Mouse (Mus musculus) forebrain, embryonic 13.5 days (tissue): Measurements from ENCODE around the gene Arl6ip5. TPM values are rescaled to one million over a fixed set of nuclear protein-coding genes. Genes with fewer than 3 reads are reported as not detected.

Experiments
- ATAC-seq: fragments of 200-750 bp; cut with Nextera tagmentation; 2 replicates; pipeline ENCODE4 v1.8.0; 2017
- H3K27ac ChIP-seq: fragments of 300-500 bp; sonication (generic); 2 replicates; pipeline ENCODE4 v1.5.1; 2015; ENCODE audit warnings: inconsistent platforms, mild to moderate bottlenecking, moderate library complexity
- H3K27me3 ChIP-seq: fragments of 300-500 bp; sonication (generic); 2 replicates; pipeline ENCODE4 v1.6.1; 2015; ENCODE audit warnings: mild to moderate bottlenecking, inconsistent platforms
- H3K36me3 ChIP-seq: fragments of 300-500 bp; sonication (generic); 2 replicates; pipeline ENCODE4 v1.6.1; 2015; ENCODE audit warnings: mild to moderate bottlenecking, inconsistent platforms; ENCODE audit not compliant: poor library complexity, severe bottlenecking
- H3K4me1 ChIP-seq: fragments of 300-500 bp; sonication (generic); 2 replicates; pipeline ENCODE4 v1.6.1; 2015; ENCODE audit warnings: inconsistent platforms
- H3K4me2 ChIP-seq: fragments of 300-500 bp; sonication (generic); 2 replicates; pipeline ENCODE4 v1.6.1; 2015; ENCODE audit warnings: inconsistent platforms, mild to moderate bottlenecking, moderate library complexity
- H3K4me3 ChIP-seq: fragments of 300-500 bp; sonication (generic); 2 replicates; pipeline ENCODE4 v1.5.1; 2015; ENCODE audit warnings: mild to moderate bottlenecking, inconsistent platforms
- H3K9ac ChIP-seq: fragments of 300-500 bp; sonication (generic); 2 replicates; pipeline ENCODE4 v1.6.1; 2015; ENCODE audit warnings: mild to moderate bottlenecking, inconsistent platforms
- H3K9me3 ChIP-seq: fragments of 300-500 bp; sonication (generic); replicated peaks from 2 replicates; pipeline ENCODE4 v1.6.1; 2016; ENCODE audit warnings: inconsistent platforms
- WGBS: fragments of 180-500 bp; shearing (Covaris S2); methylation state at CpG from one replicate; pipeline ENCODE4 v1.1.7; 2015; 5-methylcytosine and 5-hydroxymethylcytosine counted together
- polyA plus RNA-seq: library from polyadenylated mRNA; unstranded; fragments of >200 nt; fragmentation: Nextera tagmentation; extraction: Ambion mirVana; gene quantifications from 2 replicates; pipeline ENCODE4 v1.2.1, GENCODE M21; 2015

The Arl6ip5 gene
- polyA plus RNA-seq, 1 experiment from 2014 or later: 83.9 TPM

DNA sequence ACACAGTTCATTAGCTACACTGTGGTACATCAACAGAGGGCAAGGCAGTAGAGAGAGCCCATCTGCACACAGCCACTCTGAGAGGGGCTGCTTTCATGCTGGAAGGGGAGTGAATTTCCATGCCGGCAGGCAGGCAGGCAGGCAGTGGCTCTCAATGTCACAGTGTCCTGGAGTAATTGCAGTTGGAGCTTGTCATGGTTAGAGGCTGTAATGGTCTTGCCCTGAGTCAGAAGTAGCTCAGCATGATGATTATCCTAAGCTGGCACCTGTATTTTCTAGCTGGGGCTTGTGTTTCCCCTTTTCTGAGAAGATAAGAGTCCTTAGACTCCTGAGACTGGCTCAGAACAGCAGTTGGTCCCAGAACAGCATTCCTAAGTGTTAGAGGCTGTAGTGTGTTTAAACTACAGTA, 15.6 kb downstream of the Arl6ip5 start:
- Histone ChIP-seq H3K4me2 (no peak overlapping the region), H3K36me3 (peaks cover 27% of the 10 kb centered on the region), H3K4me1 (peaks cover 21% of the 10 kb centered on the region), H3K9ac (peak overlapping the region; percentile 17; the same call in 1 of the 2 replicates), H3K27ac (peak overlapping the region; percentile 55), H3K4me3 (no peak overlapping the region), H3K27me3 (no peaks in the 10 kb centered on the region), H3K9me3 (no peaks in the 10 kb centered on the region)
- no peak for ATAC-seq
- 23% methylated on average over 1 of the region's 1 CpGs for WGBS

GRCm38 (mm10) chr6:97227067-97227847, 16.8 kb downstream of the Arl6ip5 start:
- Histone ChIP-seq H3K4me3 (no peak overlapping the region), H3K4me1 (peaks cover 10% of the 10 kb centered on the region), H3K36me3 (peaks cover 36% of the 10 kb centered on the region), H3K27me3 (no peaks in the 10 kb centered on the region), H3K9me3 (no peaks in the 10 kb centered on the region), H3K27ac (no peak overlapping the region), H3K4me2 (no peak overlapping the region), H3K9ac (no peak overlapping the region)
- no peak for ATAC-seq
- 97% methylated on average over 9 of the region's 9 CpGs for WGBS

GRCm38 (mm10) chr6:97234911-97235668, 24.6 kb downstream of the Arl6ip5 start:
- H3K27ac ChIP-seq: no peak overlapping the region
- H3K36me3 ChIP-seq: peaks cover 42% of the 10 kb centered on the region
- no peaks in the 10 kb centered on the region for H3K9me3 ChIP-seq
- no peak overlapping the region for H3K4me2 ChIP-seq
- WGBS: 92% methylated on average over 7 of the region's 7 CpGs
- H3K9ac ChIP-seq: no peak overlapping the region
- no peaks in the 10 kb centered on the region for H3K27me3 ChIP-seq
- H3K4me3 ChIP-seq: no peak overlapping the region
- H3K4me1 ChIP-seq: no peaks in the 10 kb centered on the region
- ATAC-seq: no peak

DNA sequence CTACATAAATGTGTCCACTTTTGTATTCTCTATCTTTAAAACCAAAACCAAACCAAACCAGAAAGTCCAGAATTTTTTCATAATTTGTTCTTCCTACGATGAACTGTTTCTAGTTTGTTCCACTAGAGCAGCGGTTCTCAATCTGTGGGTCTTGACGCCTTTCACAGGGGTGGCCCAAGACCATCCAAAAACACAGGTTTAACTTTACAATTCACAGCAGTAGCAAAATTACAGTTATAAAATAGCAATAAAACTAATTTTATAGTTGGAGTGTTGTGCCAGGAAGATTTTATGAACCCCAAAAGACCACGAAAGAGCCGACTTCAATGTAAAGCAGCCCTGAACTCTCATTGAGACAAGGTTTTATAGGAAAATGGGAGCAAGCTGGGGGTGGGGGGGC, 25.6 kb downstream of the Arl6ip5 start:
- H3K9me3 ChIP-seq: no peaks in the 10 kb centered on the region
- no peaks in the 10 kb centered on the region for H3K27me3 ChIP-seq
- H3K27ac ChIP-seq: no peak overlapping the region
- no peak overlapping the region for H3K4me3 ChIP-seq
- H3K9ac ChIP-seq: no peak overlapping the region
- H3K36me3 ChIP-seq: peaks cover 34% of the 10 kb centered on the region
- 97% methylated on average over 5 of the region's 5 CpGs for WGBS
- no peak overlapping the region for H3K4me2 ChIP-seq
- no peaks in the 10 kb centered on the region for H3K4me1 ChIP-seq
- no peak for ATAC-seq

DNA sequence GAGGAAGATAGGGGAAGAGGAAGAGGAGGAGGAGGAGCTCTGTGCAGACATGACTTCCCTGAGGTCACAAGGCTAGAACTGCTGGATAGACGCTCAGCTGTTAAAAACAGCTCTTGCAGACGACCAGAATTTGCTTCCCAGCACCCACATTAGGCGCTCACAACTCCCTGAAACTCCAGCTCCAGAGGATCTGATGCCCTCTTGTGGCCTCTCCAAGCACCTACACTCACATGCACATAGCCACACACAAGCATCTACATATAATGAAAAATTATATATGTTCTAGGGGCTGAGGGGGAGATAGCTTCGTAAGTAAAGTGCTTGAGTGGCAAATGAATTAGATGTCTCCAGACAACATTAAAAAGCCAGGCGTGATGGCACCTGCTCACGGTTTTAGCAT, 28.9 kb downstream of the Arl6ip5 start:
- no peaks in the 10 kb centered on the region for H3K4me1 ChIP-seq
- H3K9ac ChIP-seq: no peak overlapping the region
- H3K27ac ChIP-seq: no peak overlapping the region
- ATAC-seq: no peak
- no peaks in the 10 kb centered on the region for H3K27me3 ChIP-seq
- H3K4me2 ChIP-seq: no peak overlapping the region
- no peaks in the 10 kb centered on the region for H3K9me3 ChIP-seq
- no peak overlapping the region for H3K4me3 ChIP-seq
- H3K36me3 ChIP-seq: peaks cover 10% of the 10 kb centered on the region; the same call in 1 of the 2 replicates
- WGBS: 94% methylated on average over 6 of the region's 6 CpGs

GRCm38 (mm10) chr6:97240092-97240491, 29.6 kb downstream of the Arl6ip5 start:
- H3K36me3 ChIP-seq: 0 out of 2 replicates have a peak, but pooled peaks cover 3% of the 10 kb centered on the region
- no peaks in the 10 kb centered on the region for H3K4me1 ChIP-seq
- no peak overlapping the region for H3K4me3 ChIP-seq
- WGBS: 86% methylated on average over 5 of the region's 5 CpGs
- H3K27ac ChIP-seq: no peak overlapping the region
- H3K4me2 ChIP-seq: no peak overlapping the region
- H3K27me3 ChIP-seq: no peaks in the 10 kb centered on the region
- no peak overlapping the region for H3K9ac ChIP-seq
- no peak for ATAC-seq
- no peaks in the 10 kb centered on the region for H3K9me3 ChIP-seq

DNA sequence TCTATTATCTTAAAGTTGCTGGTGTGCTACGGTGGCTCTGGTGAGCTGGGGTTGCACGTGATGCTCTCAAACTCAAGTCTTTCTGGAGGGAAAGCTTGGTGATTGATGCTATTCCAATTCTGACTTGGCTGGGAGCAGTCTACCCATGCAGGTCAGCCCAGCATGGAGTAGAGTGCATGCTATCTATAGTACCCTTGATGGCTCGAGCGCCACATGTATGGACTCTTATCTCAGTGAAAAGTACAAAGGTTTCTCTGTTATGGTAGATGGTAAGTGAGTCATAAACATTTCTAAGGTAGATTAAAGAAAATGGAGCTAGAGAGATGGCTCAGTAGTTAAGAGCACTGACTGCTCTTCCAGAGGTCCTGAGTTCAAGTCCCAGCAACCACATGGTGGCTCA, 32.0 kb downstream of the Arl6ip5 start:
- WGBS: 93% methylated on average over 4 of the region's 4 CpGs
- ATAC-seq: no peak
- no peaks in the 10 kb centered on the region for H3K4me1 ChIP-seq
- H3K27me3 ChIP-seq: no peaks in the 10 kb centered on the region
- H3K27ac ChIP-seq: no peak overlapping the region
- H3K4me2 ChIP-seq: no peak overlapping the region
- H3K4me3 ChIP-seq: no peak overlapping the region
- H3K36me3 ChIP-seq: no peaks in the 10 kb centered on the region
- no peaks in the 10 kb centered on the region for H3K9me3 ChIP-seq
- H3K9ac ChIP-seq: no peak overlapping the region

- Histone ChIP-seq H3K9me3 (no peaks in the 10 kb centered on the region), H3K36me3 (no peaks in the 10 kb centered on the region), H3K4me2 (no peak overlapping the region), H3K9ac (no peak overlapping the region), H3K4me3 (no peak overlapping the region), H3K27ac (no peak overlapping the region), H3K27me3 (no peaks in the 10 kb centered on the region), H3K4me1 (no peaks in the 10 kb centered on the region)
- ATAC-seq: no peak
Measured at GRCm38 (mm10) chr6:97245200-97245599, 34.7 kb downstream of the Arl6ip5 start.

DNA sequence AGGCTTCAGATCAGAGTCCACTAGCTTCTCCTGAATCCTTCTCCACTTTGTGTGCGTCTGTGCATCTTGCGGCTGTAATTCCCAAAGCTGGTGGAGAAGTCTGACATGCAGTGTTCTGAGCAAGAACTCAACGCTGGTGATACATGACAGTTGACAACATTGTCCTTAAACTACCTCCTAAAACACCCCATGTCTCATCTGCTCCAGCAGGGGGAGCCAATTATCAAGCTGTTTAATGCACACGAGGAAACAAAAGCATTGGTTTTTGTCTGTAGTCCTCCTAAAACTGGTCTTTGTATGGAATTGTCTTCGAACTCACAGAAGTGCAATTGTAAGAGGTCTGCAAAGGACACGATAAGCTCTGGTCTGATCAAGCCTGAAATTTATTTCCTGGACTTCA, 40.5 kb downstream of the Arl6ip5 start:
- Histone ChIP-seq H3K9ac (no peak overlapping the region), H3K27me3 (no peaks in the 10 kb centered on the region), H3K36me3 (no peaks in the 10 kb centered on the region), H3K9me3 (no peaks in the 10 kb centered on the region), H3K4me3 (no peak overlapping the region), H3K4me2 (no peak overlapping the region), H3K4me1 (no peaks in the 10 kb centered on the region), H3K27ac (no peak overlapping the region)
- no peak for ATAC-seq
- WGBS: 47% methylated on average over 6 of the region's 6 CpGs

DNA sequence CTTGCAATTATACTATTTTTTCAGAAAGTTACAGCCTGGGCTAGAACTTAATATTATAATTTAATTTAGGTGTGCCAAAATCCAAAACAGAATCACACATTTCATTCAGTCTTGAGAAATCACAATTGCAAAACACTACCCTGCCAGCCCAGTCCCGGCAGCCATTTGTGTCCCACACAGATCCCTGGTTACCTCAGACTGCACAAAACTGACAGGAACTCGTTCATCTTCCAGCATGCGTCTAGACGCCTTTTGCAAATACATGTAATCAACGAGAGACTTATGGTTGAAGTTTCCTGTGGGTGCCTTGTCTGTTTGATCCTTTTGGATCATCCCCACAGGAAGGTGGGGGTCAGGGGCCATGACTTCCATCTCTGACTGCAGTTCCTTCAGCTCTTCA, 41.6 kb downstream of the Arl6ip5 start:
- no peaks in the 10 kb centered on the region for H3K4me1 ChIP-seq
- H3K27me3 ChIP-seq: no peaks in the 10 kb centered on the region
- no peak overlapping the region for H3K27ac ChIP-seq
- no peak overlapping the region for H3K4me2 ChIP-seq
- 85% methylated on average over 5 of the region's 5 CpGs for WGBS
- H3K9me3 ChIP-seq: no peaks in the 10 kb centered on the region
- no peak for ATAC-seq
- H3K4me3 ChIP-seq: no peak overlapping the region
- no peak overlapping the region for H3K9ac ChIP-seq
- no peaks in the 10 kb centered on the region for H3K36me3 ChIP-seq

DNA sequence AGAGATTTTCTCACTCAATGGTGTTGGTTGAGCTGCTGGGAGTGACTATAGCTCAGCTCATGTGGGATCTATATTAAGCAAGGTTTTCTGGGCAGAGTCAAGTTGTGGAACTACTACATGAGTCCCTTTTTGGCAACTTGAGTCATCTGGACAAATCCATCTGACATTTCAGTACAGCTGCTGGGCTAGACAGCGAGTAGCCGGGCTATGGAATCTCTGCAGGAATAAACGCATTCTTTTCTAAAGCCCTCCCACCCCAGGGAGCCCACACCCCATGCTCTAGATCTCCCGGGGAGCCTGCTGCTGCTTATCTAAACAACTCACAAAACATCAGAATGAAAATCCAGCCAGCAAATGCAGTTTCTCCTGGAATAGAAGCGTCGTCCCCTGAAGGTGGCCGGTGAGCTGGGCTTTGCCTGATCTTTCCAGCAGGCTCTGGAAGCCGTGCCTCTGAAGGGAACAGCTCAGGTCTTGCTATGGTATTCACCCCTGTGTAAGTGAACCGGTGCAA, 42.3 kb downstream of the Arl6ip5 start, which contains the start of gene Lmod3:
Gene Lmod3 (minus strand): TSS at position 49 of the 511 bp plus-strand sequence.
- WGBS: 35% methylated on average over 9 of the region's 9 CpGs
- H3K4me2 ChIP-seq: no peak within 1 kb of the TSS
- H3K4me3 ChIP-seq: no peak within 1 kb of the TSS
- no peaks in the 10 kb centered on the region for H3K36me3 ChIP-seq
- H3K27me3 ChIP-seq: no peaks in the 10 kb centered on the region
- H3K4me1 ChIP-seq: no peaks in the 10 kb centered on the region
- no peaks in the 10 kb centered on the region for H3K9me3 ChIP-seq
- H3K27ac ChIP-seq: no peak within 1 kb of the TSS
- no peak within 1 kb of the TSS for H3K9ac ChIP-seq
- no peak for ATAC-seq

GRCm38 (mm10) chr6:97258489-97258888, 48.0 kb downstream of the Arl6ip5 start:
- no peak overlapping the region for H3K4me3 ChIP-seq
- ATAC-seq: no peak
- no peaks in the 10 kb centered on the region for H3K36me3 ChIP-seq
- WGBS: 88% methylated on average over 1 of the region's 1 CpGs
- H3K27ac ChIP-seq: no peak overlapping the region
- no peaks in the 10 kb centered on the region for H3K4me1 ChIP-seq
- no peaks in the 10 kb centered on the region for H3K27me3 ChIP-seq
- no peak overlapping the region for H3K9ac ChIP-seq
- no peaks in the 10 kb centered on the region for H3K9me3 ChIP-seq
- H3K4me2 ChIP-seq: no peak overlapping the region
